In genomic region chr3:58167121-58167520, GRCm38 (mm10) we compare ENCODE assay signal across 23 mouse cellular contexts.
A peak's percentile ranks its signal among the peaks of the same experiment; 100 is the strongest.
DNase-seq lines count a peak whose midpoint lies in the region; ATAC-seq and TF ChIP-seq lines count a peak whose summit lies in the region.
"Had no signal": no experiment of that assay in that cellular context is flagged by ENCODE, and none has a peak within 500 bp of the region (broad histone marks: within the 10 kb centered on the region; RNA-seq: fewer than 3 reads in every experiment).

No protein-coding gene starts in this region.

- H3K4me3 ChIP-seq in heart, embryonic 12.5 days: no peak overlapping the region
- H3K4me3 ChIP-seq in heart, embryonic 15.5 days: no peak overlapping the region
- H3K4me3 ChIP-seq in intestine, embryonic 16.5 days (ENCODE audit: low read length): no peak overlapping the region
- no peak overlapping the region for H3K4me3 ChIP-seq in intestine, postnatal 0 days (ENCODE audit: low read depth, low read length)
- H3K4me3 ChIP-seq: embryonic facial prominence, embryonic 10.5 days; embryonic facial prominence, embryonic 13.5 days; erythroblast, embryonic 14.5 days; forebrain, embryonic 12.5 days; forebrain, embryonic 15.5 days; hindbrain, embryonic 10.5 days; hindbrain, embryonic 13.5 days; intestine, embryonic 15.5 days had no signal

- 23% methylated on average over 3 of the region's 3 CpGs for WGBS in heart, embryonic 12.5 days
- WGBS in heart, embryonic 15.5 days: 27% methylated on average over 3 of the region's 3 CpGs
- WGBS in intestine, embryonic 16.5 days: 62% methylated on average over 3 of the region's 3 CpGs
- 73% methylated on average over 3 of the region's 3 CpGs for WGBS in intestine, postnatal 0 days

- peak; percentile 64 for DNase-seq in heart, adult 11 months
- no peak for DNase-seq in heart, postnatal 36 days
- DNase-seq in heart, adult 9 months (ENCODE audit: low spot score in 2 of 2): no peak
- no peak for DNase-seq in heart, adult 8-10 months (ENCODE audit: low spot score)
- DNase-seq: cerebellum, adult 11-12 months; cerebellum, adult 8-10 months; cerebellum, postnatal 36 days; gastrocnemius, postnatal 25 days; kidney, adult 2 months had no signal

- peaks cover 48% of the 10 kb centered on the region for H3K4me1 ChIP-seq in heart, embryonic 12.5 days (replicated peaks)
- H3K4me1 ChIP-seq in heart, embryonic 15.5 days (replicated peaks): peaks cover 47% of the 10 kb centered on the region
- H3K4me1 ChIP-seq in intestine, embryonic 16.5 days (ENCODE audit: control insufficient read depth, insufficient read depth, low read length): peaks cover 8% of the 10 kb centered on the region; the same call in 1 of the 2 replicates
- no peaks in the 10 kb centered on the region for H3K4me1 ChIP-seq in intestine, postnatal 0 days (replicated peaks; ENCODE audit: control insufficient read depth, insufficient read depth, low read length)
- H3K4me1 ChIP-seq: intestine, embryonic 15.5 days had no signal

- H3K27ac ChIP-seq in heart, embryonic 12.5 days (ENCODE audit: poor library complexity, severe bottlenecking): peak overlapping the region; percentile 90
- peak overlapping the region; percentile 83 for H3K27ac ChIP-seq in heart, embryonic 15.5 days
- H3K27ac ChIP-seq in intestine, embryonic 16.5 days (ENCODE audit: low read length): 0 out of 2 replicates have a peak overlapping the region, but pooled peaks have one; percentile 45
- H3K27ac ChIP-seq in intestine, postnatal 0 days (ENCODE audit: low read depth, low read length): no peak overlapping the region
- H3K27ac ChIP-seq: embryonic facial prominence, embryonic 10.5 days; embryonic facial prominence, embryonic 13.5 days; forebrain, embryonic 12.5 days; forebrain, embryonic 15.5 days; hindbrain, embryonic 10.5 days; hindbrain, embryonic 13.5 days; intestine, embryonic 15.5 days had no signal

- no peaks in the 10 kb centered on the region for H3K27me3 ChIP-seq in heart, embryonic 12.5 days (replicated peaks)
- no peaks in the 10 kb centered on the region for H3K27me3 ChIP-seq in heart, embryonic 15.5 days
- no peaks in the 10 kb centered on the region for H3K27me3 ChIP-seq in intestine, embryonic 16.5 days (replicated peaks; ENCODE audit: control insufficient read depth, insufficient read depth, low read length)
- no peaks in the 10 kb centered on the region for H3K27me3 ChIP-seq in intestine, postnatal 0 days (replicated peaks; ENCODE audit: control insufficient read depth, insufficient read depth, low read length)
- H3K27me3 ChIP-seq: forebrain, embryonic 15.5 days; hindbrain, embryonic 13.5 days; intestine, embryonic 15.5 days had no signal

- no peaks in the 10 kb centered on the region for H3K9me3 ChIP-seq in heart, embryonic 12.5 days (replicated peaks)
- no peaks in the 10 kb centered on the region for H3K9me3 ChIP-seq in heart, embryonic 15.5 days (replicated peaks)
- H3K9me3 ChIP-seq in intestine, embryonic 16.5 days (ENCODE audit: control insufficient read depth, low read length): no peaks in the 10 kb centered on the region
- H3K9me3 ChIP-seq in intestine, postnatal 0 days (ENCODE audit: control insufficient read depth): no peaks in the 10 kb centered on the region
- H3K9me3 ChIP-seq: embryonic facial prominence, embryonic 10.5 days; embryonic facial prominence, embryonic 13.5 days; forebrain, embryonic 12.5 days; forebrain, embryonic 15.5 days; hindbrain, embryonic 10.5 days; hindbrain, embryonic 13.5 days; intestine, embryonic 15.5 days had no signal

- H3K4me2 ChIP-seq in heart, embryonic 12.5 days: no peak overlapping the region
- H3K4me2 ChIP-seq in heart, embryonic 15.5 days: no peak overlapping the region
- no peak overlapping the region for H3K4me2 ChIP-seq in intestine, embryonic 16.5 days (ENCODE audit: low read depth, low read length)
- no peak overlapping the region for H3K4me2 ChIP-seq in intestine, postnatal 0 days (replicated peaks; ENCODE audit: low read depth)
- H3K4me2 ChIP-seq: embryonic facial prominence, embryonic 13.5 days; forebrain, embryonic 12.5 days; forebrain, embryonic 15.5 days; hindbrain, embryonic 13.5 days; intestine, embryonic 15.5 days had no signal

- no peaks in the 10 kb centered on the region for H3K36me3 ChIP-seq in heart, embryonic 12.5 days
- no peaks in the 10 kb centered on the region for H3K36me3 ChIP-seq in heart, embryonic 15.5 days
- H3K36me3 ChIP-seq in intestine, embryonic 16.5 days (ENCODE audit: control insufficient read depth, insufficient read depth, low read length): no peaks in the 10 kb centered on the region
- no peaks in the 10 kb centered on the region for H3K36me3 ChIP-seq in intestine, postnatal 0 days (ENCODE audit: control insufficient read depth, insufficient read depth)
- H3K36me3 ChIP-seq: embryonic facial prominence, embryonic 10.5 days; embryonic facial prominence, embryonic 13.5 days; forebrain, embryonic 12.5 days; forebrain, embryonic 15.5 days; hindbrain, embryonic 10.5 days; hindbrain, embryonic 13.5 days; intestine, embryonic 15.5 days had no signal

- ATAC-seq in heart, embryonic 12.5 days (ENCODE audit: insufficient number of reproducible peaks, low FRiP score): no peak
- ATAC-seq in heart, embryonic 15.5 days (replicated peaks; ENCODE audit: insufficient number of reproducible peaks, insufficient read depth, low FRiP score, low read depth): no peak
- no peak for ATAC-seq in intestine, embryonic 16.5 days
- ATAC-seq in intestine, postnatal 0 days: no peak
- ATAC-seq: activated CD4-positive, CD25-positive, alpha-beta regulatory T cell, adult 4 months; forebrain, embryonic 15.5 days; hindbrain, embryonic 16.5 days had no signal

- no peak for TF ChIP-seq CTCF in intestine, postnatal 0 days (IDR thresholded peaks at IDR 0.05; ENCODE audit: low read depth)

- no peak overlapping the region for H3K9ac ChIP-seq in heart, embryonic 12.5 days
- H3K9ac ChIP-seq in heart, embryonic 15.5 days: no peak overlapping the region
- no peak overlapping the region for H3K9ac ChIP-seq in intestine, embryonic 16.5 days (ENCODE audit: low read depth, low read length)
- no peak overlapping the region for H3K9ac ChIP-seq in intestine, postnatal 0 days (ENCODE audit: low read depth, low read length)
- H3K9ac ChIP-seq: embryonic facial prominence, embryonic 13.5 days; forebrain, embryonic 12.5 days; forebrain, embryonic 15.5 days; hindbrain, embryonic 13.5 days; intestine, embryonic 15.5 days had no signal

- intact Hi-C loops in heart, postnatal 36 days (cut with DNase I): loop anchor here (10.0 kb wide), 1 partner anchor 618 kb away; no protein-coding TSS in a partner anchor
